22 mouse cellular contexts compared by ENCODE assay signal in the genomic region with DNA sequence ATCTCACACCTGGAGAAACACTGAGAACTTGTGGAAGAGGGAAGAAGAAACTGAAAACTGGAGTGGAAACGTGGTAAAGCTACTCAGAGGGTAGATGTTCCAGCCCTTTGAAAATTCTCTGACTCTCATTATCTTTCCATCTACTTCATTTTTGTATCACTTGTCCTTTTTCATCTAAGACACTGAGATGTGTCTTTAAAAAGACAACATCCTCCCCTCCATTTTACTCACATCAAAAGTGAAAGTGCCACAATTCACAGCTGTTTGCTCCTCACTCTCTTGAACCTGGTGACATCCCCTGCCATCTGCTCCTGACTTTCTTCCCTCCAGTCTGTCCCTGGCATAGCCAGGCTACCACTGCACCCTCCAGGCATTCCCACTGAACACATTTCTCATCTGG.
A peak's percentile ranks its signal among the peaks of the same experiment; 100 is the strongest.
DNase-seq lines count a peak whose midpoint lies in the region; ATAC-seq and TF ChIP-seq lines count a peak whose summit lies in the region.
"Had no signal": no experiment of that assay in that cellular context is flagged by ENCODE, and none has a peak within 500 bp of the region (broad histone marks: within the 10 kb centered on the region; RNA-seq: fewer than 3 reads in every experiment).

No protein-coding gene starts in this region.

- H3K4me3 ChIP-seq in thymus, adult 2 months (ENCODE audit: control insufficient read depth, insufficient read depth, low read length): no peak overlapping the region
- no peak overlapping the region for H3K4me3 ChIP-seq in midbrain, embryonic 14.5 days (replicated peaks; ENCODE audit: low read depth, low read length)
- H3K4me3 ChIP-seq in midbrain, embryonic 10.5 days: no peak overlapping the region
- H3K4me3 ChIP-seq: embryonic facial prominence, embryonic 10.5 days; forebrain, embryonic 13.5 days; heart, adult 2 months; heart, embryonic 15.5 days; hindbrain, embryonic 13.5 days had no signal

- TF ChIP-seq POLR2A in thymus, adult 2 months (IDR thresholded peaks at IDR 0.05; ENCODE audit: control insufficient read depth, extremely low read depth, insufficient read depth, low read length, poor library complexity): no peak

- H3K27me3 ChIP-seq in thymus, adult 2 months (ENCODE audit: control insufficient read depth, insufficient read depth, low read length): no peaks in the 10 kb centered on the region
- H3K27me3 ChIP-seq in midbrain, embryonic 14.5 days (ENCODE audit: control insufficient read depth, insufficient read depth, low read length): no peaks in the 10 kb centered on the region
- H3K27me3 ChIP-seq in midbrain, embryonic 10.5 days (ENCODE audit: low read depth, poor library complexity, severe bottlenecking): no peaks in the 10 kb centered on the region
- H3K27me3 ChIP-seq: forebrain, embryonic 13.5 days; heart, embryonic 15.5 days; hindbrain, embryonic 13.5 days had no signal

- no peaks in the 10 kb centered on the region for H3K9me3 ChIP-seq in midbrain, embryonic 14.5 days (ENCODE audit: control insufficient read depth, low read length)
- H3K9me3 ChIP-seq in midbrain, embryonic 10.5 days (replicated peaks): no peaks in the 10 kb centered on the region
- H3K9me3 ChIP-seq: embryonic facial prominence, embryonic 10.5 days; forebrain, embryonic 13.5 days; heart, embryonic 15.5 days; hindbrain, embryonic 13.5 days had no signal

- 3% methylated on average over 1 of the region's 1 CpGs for WGBS in thymus, adult 2 months
- WGBS in midbrain, embryonic 14.5 days: 48% methylated on average over 1 of the region's 1 CpGs
- 55% methylated on average over 1 of the region's 1 CpGs for WGBS in midbrain, embryonic 10.5 days

- H3K9ac ChIP-seq in midbrain, embryonic 14.5 days (replicated peaks; ENCODE audit: low read length): no peak overlapping the region
- H3K9ac ChIP-seq: forebrain, embryonic 13.5 days; forebrain, postnatal 0 days; heart, embryonic 15.5 days; hindbrain, embryonic 13.5 days had no signal

- peak; percentile 61 for ATAC-seq in activated CD4-positive, CD25-positive, alpha-beta regulatory T cell, adult 4 months
- ATAC-seq in midbrain, embryonic 14.5 days (ENCODE audit: low FRiP score, low TSS enrichment): no peak
- ATAC-seq: forebrain, embryonic 13.5 days; forebrain, postnatal 0 days; Patski had no signal

- peak overlapping the region; percentile 75 for H3K27ac ChIP-seq in thymus, adult 2 months (ENCODE audit: control insufficient read depth, insufficient read depth, low read length)
- H3K27ac ChIP-seq in midbrain, embryonic 14.5 days (replicated peaks; ENCODE audit: low read depth, low read length): no peak overlapping the region
- H3K27ac ChIP-seq in midbrain, embryonic 10.5 days (replicated peaks): no peak overlapping the region
- H3K27ac ChIP-seq: embryonic facial prominence, embryonic 10.5 days; forebrain, embryonic 13.5 days; heart, adult 2 months; heart, embryonic 15.5 days; hindbrain, embryonic 13.5 days had no signal

- no peaks in the 10 kb centered on the region for H3K36me3 ChIP-seq in thymus, adult 2 months (ENCODE audit: control insufficient read depth, insufficient read depth, low read length)
- H3K36me3 ChIP-seq in midbrain, embryonic 14.5 days (ENCODE audit: control insufficient read depth, insufficient read depth, low read length): no peaks in the 10 kb centered on the region
- no peaks in the 10 kb centered on the region for H3K36me3 ChIP-seq in midbrain, embryonic 10.5 days
- H3K36me3 ChIP-seq: embryonic facial prominence, embryonic 10.5 days; heart, embryonic 15.5 days; hindbrain, embryonic 13.5 days had no signal

- TF ChIP-seq CTCF in thymus, adult 2 months (IDR thresholded peaks at IDR 0.05; ENCODE audit: borderline replicate concordance, control insufficient read depth, extremely low read depth, insufficient read depth, low read length, poor library complexity): no peak

- H3K4me1 ChIP-seq in thymus, adult 2 months (replicated peaks; ENCODE audit: control insufficient read depth, insufficient read depth, low read length): peaks cover 9% of the 10 kb centered on the region
- H3K4me1 ChIP-seq in midbrain, embryonic 14.5 days (ENCODE audit: control insufficient read depth, insufficient read depth, low read length): no peaks in the 10 kb centered on the region
- no peaks in the 10 kb centered on the region for H3K4me1 ChIP-seq in midbrain, embryonic 10.5 days
- H3K4me1 ChIP-seq: embryonic facial prominence, embryonic 10.5 days; forebrain, embryonic 13.5 days; heart, embryonic 15.5 days; hindbrain, embryonic 13.5 days had no signal

- no peak overlapping the region for H3K4me2 ChIP-seq in midbrain, embryonic 14.5 days (ENCODE audit: low read length)
- H3K4me2 ChIP-seq: forebrain, embryonic 13.5 days; heart, embryonic 11.5 days; heart, embryonic 15.5 days; hindbrain, embryonic 13.5 days had no signal

- no peak for DNase-seq in thymus, adult 2 months
- DNase-seq in thymus, postnatal 4 days: no peak
- DNase-seq in CD4-positive, CD25-positive, alpha-beta regulatory T cell, adult 2 months (ENCODE audit: low read depth, low spot score): peak; percentile 44
- DNase-seq in thymus, postnatal 25 days: peak; percentile 12
- DNase-seq in midbrain, embryonic 14.5 days: no peak
- no peak for DNase-seq in midbrain, embryonic 10.5 days (ENCODE audit: low spot score)
- DNase-seq: adrenal gland, adult 2 months; adrenal gland, postnatal 25 days; cerebellum, adult 18-20 months; cerebellum, adult 9-11 months; cerebellum, postnatal 36 days; forebrain, postnatal 0 days; gastrocnemius, postnatal 14 days; heart, adult 2 months; heart, postnatal 14 days had no signal

Comparison
In these comparisons a context has a peak if more than half of its experiments do, and no peak if none do; other contexts are left out.
1. DNase-seq: peak in CD4-positive, CD25-positive, alpha-beta regulatory T cell, adult 2 months (single experiment) and thymus, postnatal 25 days (single experiment); none in thymus, adult 2 months (single experiment), thymus, postnatal 4 days (single experiment), midbrain, embryonic 14.5 days (single experiment) and midbrain, embryonic 10.5 days (single experiment).